Mouse (Mus musculus): ENCODE results near the gene Aldh5a1. TPM values are rescaled to one million over a fixed set of nuclear protein-coding genes. Genes with fewer than 3 reads are reported as not detected.
"Not testable (repeated sequence)": the region's sequence is repeated elsewhere in the genome, so short reads cannot be mapped to it uniquely, and the experiment has no call there.

Aldh5a1 gene
- total RNA-seq (2021): 10 to 100 TPM; 54.2 to 58.7 TPM

GRCm38 (mm10) chr13:24937108-24937838 lies at the start of gene Aldh5a1:
TSS of gene Aldh5a1 (minus strand) at chr13:24937661.
- DNase-seq (ENCODE audit: low spot score in 2 of 2): peak; percentile 82 to 84
- intact Hi-C loops (cut with DNase I): loop anchor here (1.0 to 5.0 kb wide), 2 partner anchors 51 to 180 kb away; no protein-coding TSS in a partner anchor

GRCm38 (mm10) chr13:24985435-24985834 lies 48.0 kb upstream of the Aldh5a1 start:
- intact Hi-C loops (cut with DNase I): no loop called here
- DNase-seq (ENCODE audit: low spot score in 2 of 2): peak; percentile 14 to 52

DNA sequence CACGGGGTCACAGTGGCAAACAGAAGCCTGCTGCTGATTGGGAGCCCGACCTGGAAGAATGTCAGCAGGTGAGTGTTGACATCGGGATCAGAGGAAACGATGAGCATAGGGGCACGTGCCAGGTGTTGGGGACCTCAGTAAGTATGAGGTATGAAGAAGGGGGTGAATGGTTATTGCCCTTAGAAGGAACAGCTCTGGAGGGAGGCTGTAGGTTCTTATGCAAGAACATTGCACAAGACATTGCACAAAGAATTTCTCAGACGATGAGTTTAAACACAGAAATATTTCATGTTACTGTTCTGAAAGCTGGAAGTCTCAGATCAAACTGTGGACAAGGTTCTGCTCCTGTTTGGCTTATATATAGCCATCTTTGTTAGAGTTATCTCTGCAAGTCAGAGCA lies 43.6 kb upstream of the Aldh5a1 start:
- intact Hi-C loops (cut with DNase I): no loop called here
- DNase-seq (ENCODE audit: low spot score in 2 of 2): no peak

- no peak for DNase-seq (ENCODE audit: low spot score in 2 of 2)
- intact Hi-C loops (cut with DNase I): no loop called here
Observed at GRCm38 (mm10) chr13:24977820-24978342, 40.4 kb upstream of the Aldh5a1 start.

- intact Hi-C loops (cut with DNase I): no loop called here
Observed at GRCm38 (mm10) chr13:24976384-24976783, 38.9 kb upstream of the Aldh5a1 start.

GRCm38 (mm10) chr13:24971776-24972175 lies 34.3 kb upstream of the Aldh5a1 start:
- intact Hi-C loops (cut with DNase I); DNase-seq (ENCODE audit: low spot score in 2 of 2): not testable (repeated sequence)

More at GRCm38 (mm10) chr13:24976384-24976783, 38.9 kb upstream of the Aldh5a1 start:
- DNase-seq (ENCODE audit: low spot score in 2 of 2): peak in 1 of 2 experiments; percentile 23

DNA sequence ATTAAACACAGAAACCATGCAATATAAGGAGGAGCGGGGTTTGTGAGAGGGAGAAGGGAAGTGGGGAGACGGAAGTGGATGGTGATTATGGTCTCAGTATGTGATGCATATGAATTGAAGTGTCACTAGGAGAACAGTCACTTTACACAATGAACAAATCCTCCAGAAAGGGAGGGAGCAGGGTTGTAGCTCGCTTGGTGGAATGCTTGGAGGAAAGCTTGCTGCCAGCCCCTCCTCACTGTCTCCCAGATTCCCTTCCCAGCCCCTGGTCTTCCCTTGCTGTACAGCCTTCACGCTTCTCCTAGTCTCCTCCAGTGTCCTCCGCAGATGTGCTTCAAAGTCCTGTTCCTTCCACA lies 28.4 kb upstream of the Aldh5a1 start:
- DNase-seq (ENCODE audit: low spot score in 2 of 2): no peak
- intact Hi-C loops (cut with DNase I): no loop called here

DNA sequence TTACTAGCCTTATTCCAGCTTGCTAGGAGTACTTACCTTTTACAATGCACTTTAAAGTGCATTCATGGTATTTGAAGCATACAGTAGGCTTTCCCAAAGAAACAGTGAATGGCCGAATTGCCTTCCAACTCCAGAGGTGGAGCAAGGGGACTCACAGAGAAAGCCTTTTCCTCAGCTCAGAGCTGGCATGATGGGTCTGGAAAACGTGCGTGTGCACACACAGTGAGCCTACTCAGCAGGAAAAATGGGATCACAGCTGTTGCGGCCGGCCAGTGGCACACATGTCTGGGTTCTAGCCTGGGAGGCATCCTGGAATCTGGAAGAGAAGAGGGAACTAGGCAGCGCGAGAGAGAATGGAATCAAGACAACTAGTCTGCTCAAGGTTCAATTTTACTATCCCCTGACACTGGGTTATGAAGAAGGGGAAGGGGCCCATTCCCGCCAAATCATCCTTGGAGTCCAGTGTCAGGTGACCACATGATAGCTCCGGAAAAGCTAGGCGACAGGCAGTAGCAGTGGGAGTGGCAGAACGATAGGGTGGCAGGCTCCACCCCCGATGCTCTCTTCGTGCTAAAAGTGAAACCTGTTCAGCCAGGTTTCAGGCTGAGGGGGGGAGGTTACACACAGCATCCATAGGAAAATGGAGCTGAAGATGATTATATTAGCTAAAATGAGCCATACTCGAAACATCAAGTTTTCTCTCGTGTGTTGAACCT lies 27.8 kb upstream of the Aldh5a1 start:
- DNase-seq (ENCODE audit: low spot score in 2 of 2): no peak

GRCm38 (mm10) chr13:24962119-24962518 lies 24.7 kb upstream of the Aldh5a1 start:
- DNase-seq (ENCODE audit: low spot score in 2 of 2): no peak
- intact Hi-C loops (cut with DNase I): no loop called here

More for the DNA sequence above, 27.8 kb upstream of the Aldh5a1 start:
- intact Hi-C loops (cut with DNase I): no loop called here

GRCm38 (mm10) chr13:24960084-24960483 lies 22.6 kb upstream of the Aldh5a1 start:
- intact Hi-C loops (cut with DNase I): no loop called here
- DNase-seq (ENCODE audit: low spot score in 2 of 2): no peak

GRCm38 (mm10) chr13:24958671-24959070 lies 21.2 kb upstream of the Aldh5a1 start:
- intact Hi-C loops (cut with DNase I): no loop called here
- DNase-seq (ENCODE audit: low spot score in 2 of 2): peak in 1 of 2 experiments; percentile 54

DNA sequence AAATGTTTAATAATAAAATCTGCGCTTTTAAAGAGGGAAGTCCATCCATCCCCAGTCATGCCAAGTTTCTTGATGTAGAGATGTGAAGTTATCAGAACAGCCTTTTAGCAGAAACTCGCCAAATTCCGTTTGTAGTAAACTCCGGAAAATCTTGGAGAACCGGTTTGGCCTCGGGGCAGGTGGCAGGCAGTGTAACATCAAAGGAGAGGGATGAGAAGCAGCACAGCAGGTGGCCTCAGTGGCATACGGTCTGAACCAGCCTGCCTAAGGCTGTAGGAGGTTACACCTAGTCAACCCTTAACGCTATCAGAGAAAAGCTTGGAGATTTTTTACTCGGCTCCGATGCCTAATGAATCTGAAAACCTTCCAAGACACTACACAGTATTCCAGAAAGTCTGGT lies 18.0 kb upstream of the Aldh5a1 start:
- intact Hi-C loops (cut with DNase I): no loop called here
- no peak for DNase-seq (ENCODE audit: low spot score in 2 of 2)

DNA sequence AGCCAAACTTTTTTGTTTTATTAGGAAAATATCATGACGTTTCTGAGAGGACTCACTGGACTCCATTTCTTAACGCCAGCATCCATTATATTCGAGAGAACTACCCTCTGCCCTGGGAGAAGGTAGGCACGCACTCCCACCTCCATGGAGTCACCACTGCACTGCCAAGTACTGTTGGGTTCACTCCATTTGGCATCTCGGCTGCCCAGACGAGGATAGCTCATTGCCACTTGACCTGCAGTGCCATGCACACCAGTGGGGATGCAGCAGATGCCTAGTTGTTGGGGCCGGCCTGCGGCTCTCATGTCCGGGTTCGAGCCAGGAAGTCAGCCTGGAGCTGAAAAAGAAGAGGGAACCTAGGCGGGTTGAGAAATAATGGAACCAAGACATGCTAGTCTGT lies 17.6 kb upstream of the Aldh5a1 start:
- intact Hi-C loops (cut with DNase I): no loop called here
- DNase-seq (ENCODE audit: low spot score in 2 of 2): no peak

GRCm38 (mm10) chr13:24952659-24953058 lies 15.2 kb upstream of the Aldh5a1 start:
- DNase-seq (ENCODE audit: low spot score in 2 of 2): no peak
- intact Hi-C loops (cut with DNase I): no loop called here

DNA sequence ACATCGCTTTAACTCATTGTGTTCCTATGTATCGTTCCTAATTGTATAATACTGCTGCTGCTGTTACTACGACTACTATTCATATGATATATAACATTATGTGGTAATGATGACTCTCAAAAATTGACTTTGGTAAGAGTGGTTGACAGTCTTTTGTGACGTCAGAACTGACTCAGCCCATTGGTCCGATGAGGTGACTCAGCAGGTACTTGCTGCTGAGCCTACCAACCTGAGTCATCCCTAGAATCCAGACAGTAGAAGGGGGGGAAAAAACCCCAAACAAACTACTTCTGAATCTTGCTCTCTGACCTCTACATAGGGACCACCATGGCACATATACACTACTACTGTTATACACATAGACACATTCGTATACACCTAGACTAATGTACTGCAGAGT lies 11.4 kb upstream of the Aldh5a1 start:
- intact Hi-C loops (cut with DNase I): no loop called here
- DNase-seq (ENCODE audit: low spot score in 2 of 2): no peak

- intact Hi-C loops (cut with DNase I): no loop called here
- no peak for DNase-seq (ENCODE audit: low spot score in 2 of 2)
Observed at GRCm38 (mm10) chr13:24947158-24947557, 9.7 kb upstream of the Aldh5a1 start.

DNA sequence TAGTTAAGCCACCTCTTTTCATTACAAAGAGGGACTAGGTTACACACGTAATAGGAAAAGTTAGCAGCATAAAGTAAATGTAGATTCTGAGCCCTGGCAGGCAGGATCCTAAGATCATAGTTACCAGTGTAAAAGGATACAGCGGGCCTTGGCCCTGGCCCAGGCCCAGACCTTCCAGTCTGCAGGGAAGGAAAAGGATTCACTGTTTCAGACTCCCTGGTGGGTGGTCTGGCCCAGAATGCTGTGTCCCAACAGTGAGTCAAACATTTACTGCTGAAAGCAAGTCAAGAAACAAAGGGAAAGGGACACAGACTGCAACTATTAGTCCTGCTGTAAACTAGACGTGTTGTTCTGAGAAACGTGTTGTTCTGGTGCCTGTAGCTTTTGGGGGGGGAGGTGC lies 8.1 kb upstream of the Aldh5a1 start:
- intact Hi-C loops (cut with DNase I): no loop called here
- DNase-seq (ENCODE audit: low spot score in 2 of 2): peak in 1 of 2 experiments; percentile 18

- intact Hi-C loops (cut with DNase I): no loop called here
- DNase-seq (ENCODE audit: low spot score in 2 of 2): no peak
Observed at GRCm38 (mm10) chr13:24943303-24943702, 5.8 kb upstream of the Aldh5a1 start.

GRCm38 (mm10) chr13:24942512-24943282 lies 5.2 kb upstream of the Aldh5a1 start, which contains the start of gene Gpld1:
TSS of gene Gpld1 (plus strand) at chr13:24943152.
- DNase-seq (ENCODE audit: low spot score in 2 of 2): peak in 1 of 2 experiments; percentile 31
- intact Hi-C loops (cut with DNase I): no loop called here

DNA sequence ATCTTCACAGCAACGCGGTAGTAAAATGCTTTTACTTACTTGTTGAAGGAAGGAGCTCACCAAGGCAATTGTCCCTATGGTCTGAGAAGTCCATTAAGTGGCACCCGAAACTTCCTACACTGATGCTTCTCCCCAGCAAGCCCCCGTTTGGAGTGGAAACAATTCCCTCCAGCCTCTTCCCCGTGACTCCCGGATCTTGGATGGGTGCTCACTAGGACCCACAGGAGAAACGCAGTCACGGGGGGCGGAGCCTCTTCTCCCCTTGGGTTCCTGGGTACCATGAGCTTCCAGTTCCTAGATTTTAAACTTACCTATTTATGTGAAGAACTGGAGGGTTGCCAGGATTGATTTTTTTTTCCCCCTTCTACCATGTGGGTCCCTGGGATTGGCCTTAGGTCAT lies 2.0 kb upstream of the Aldh5a1 start:
- no peak for DNase-seq (ENCODE audit: low spot score in 2 of 2)
- intact Hi-C loops (cut with DNase I): loop anchor here (5.0 kb wide), 1 partner anchor 178 kb away; no protein-coding TSS in a partner anchor
